Comparison of ENCODE assay signal across 8 mouse cellular contexts in genomic region chr11:54028044-54028951, GRCm38 (mm10). TPM values are rescaled to one million over a fixed set of nuclear protein-coding genes. Genes with fewer than 3 reads are reported as not detected.
DNase-seq lines count a peak whose midpoint lies in the region; ATAC-seq lines count a peak whose summit lies in the region.

Gene Slc22a4, minus strand, starts transcription at chr11:54028090.

- no peaks in the 10 kb centered on the region for H3K9me3 ChIP-seq in forebrain, embryonic 11.5 days (ENCODE audit: control insufficient read depth, low read length)
- no peaks in the 10 kb centered on the region for H3K9me3 ChIP-seq in heart, embryonic 15.5 days (replicated peaks)
- H3K9me3 ChIP-seq in liver, embryonic 15.5 days (replicated peaks) = no peaks in the 10 kb centered on the region
- no peaks in the 10 kb centered on the region for H3K9me3 ChIP-seq in stomach, embryonic 15.5 days

- peak; percentile 15 for DNase-seq in ES-CJ7 (ENCODE audit: low read depth, low spot score)
- DNase-seq in c-Kit-positive CD71-positive TER-119-positive erythroid progenitor cells, embryonic 14.5 days (ENCODE audit: low spot score) = peak; percentile 80
- DNase-seq in forebrain, embryonic 11.5 days (ENCODE audit: low spot score) = peak; percentile 86
- peak; percentile 92 to 96 for DNase-seq in kidney, postnatal 25 days
- peak; percentile 80 for DNase-seq in neural tube, embryonic 10.5 days (ENCODE audit: extremely low spot score, low spot score)

- peak; percentile 79 for ATAC-seq in forebrain, embryonic 11.5 days (replicated peaks; ENCODE audit: low FRiP score)
- ATAC-seq in heart, embryonic 15.5 days (replicated peaks; ENCODE audit: insufficient number of reproducible peaks, insufficient read depth, low FRiP score, low read depth) = peak; percentile 84
- ATAC-seq in liver, embryonic 15.5 days (ENCODE audit: insufficient read depth) = peak; percentile 85
- peak; percentile 89 for ATAC-seq in stomach, embryonic 15.5 days (ENCODE audit: insufficient read depth, low FRiP score, low read depth)

- H3K4me2 ChIP-seq in forebrain, embryonic 11.5 days (ENCODE audit: low read depth, low read length, severe bottlenecking) = peak within 1 kb of the TSS; percentile 92
- H3K4me2 ChIP-seq in heart, embryonic 15.5 days = peak within 1 kb of the TSS; percentile 93
- peak within 1 kb of the TSS; percentile 79 for H3K4me2 ChIP-seq in liver, embryonic 15.5 days
- peak within 1 kb of the TSS; percentile 78 for H3K4me2 ChIP-seq in stomach, embryonic 15.5 days

- H3K36me3 ChIP-seq in forebrain, embryonic 11.5 days (ENCODE audit: control insufficient read depth, insufficient read depth, low read length) = no peaks in the 10 kb centered on the region
- H3K36me3 ChIP-seq in heart, embryonic 15.5 days = no peaks in the 10 kb centered on the region
- H3K36me3 ChIP-seq in liver, embryonic 15.5 days (replicated peaks) = peaks cover 22% of the 10 kb centered on the region
- no peaks in the 10 kb centered on the region for H3K36me3 ChIP-seq in stomach, embryonic 15.5 days

- peaks cover 6% of the 10 kb centered on the region; the same call in 1 of the 2 replicates for H3K4me1 ChIP-seq in forebrain, embryonic 11.5 days (replicated peaks; ENCODE audit: control insufficient read depth, insufficient read depth, low read length)
- peaks cover 19% of the 10 kb centered on the region for H3K4me1 ChIP-seq in heart, embryonic 15.5 days (replicated peaks)
- H3K4me1 ChIP-seq in liver, embryonic 15.5 days (replicated peaks) = peaks cover 51% of the 10 kb centered on the region
- H3K4me1 ChIP-seq in stomach, embryonic 15.5 days = peaks cover 7% of the 10 kb centered on the region

- WGBS in forebrain, embryonic 11.5 days = 2% methylated on average over 61 of the region's 61 CpGs
- 3% methylated on average over 61 of the region's 61 CpGs for WGBS in heart, embryonic 15.5 days
- 2% methylated on average over 61 of the region's 61 CpGs for WGBS in liver, embryonic 15.5 days (ENCODE audit: insufficient replicate concordance)
- 4% methylated on average over 61 of the region's 61 CpGs for WGBS in stomach, embryonic 15.5 days

- H3K27ac ChIP-seq in forebrain, embryonic 11.5 days (ENCODE audit: low read depth, low read length) = no peak within 1 kb of the TSS
- no peak within 1 kb of the TSS for H3K27ac ChIP-seq in heart, embryonic 15.5 days
- H3K27ac ChIP-seq in liver, embryonic 15.5 days (replicated peaks) = peak within 1 kb of the TSS; percentile 96
- no peak within 1 kb of the TSS for H3K27ac ChIP-seq in stomach, embryonic 15.5 days

- peak within 1 kb of the TSS; percentile 67 for H3K9ac ChIP-seq in forebrain, embryonic 11.5 days (ENCODE audit: low read length)
- peak within 1 kb of the TSS; percentile 56 for H3K9ac ChIP-seq in heart, embryonic 15.5 days
- H3K9ac ChIP-seq in liver, embryonic 15.5 days = peak within 1 kb of the TSS; percentile 92
- peak within 1 kb of the TSS; percentile 4; the same call in 1 of the 2 replicates for H3K9ac ChIP-seq in stomach, embryonic 15.5 days

- H3K27me3 ChIP-seq in forebrain, embryonic 11.5 days (ENCODE audit: control insufficient read depth, insufficient read depth, low read length) = peaks cover 21% of the 10 kb centered on the region
- H3K27me3 ChIP-seq in heart, embryonic 15.5 days = peaks cover 25% of the 10 kb centered on the region; the same call in 1 of the 2 replicates
- H3K27me3 ChIP-seq in liver, embryonic 15.5 days = no peaks in the 10 kb centered on the region
- H3K27me3 ChIP-seq in stomach, embryonic 15.5 days (replicated peaks) = peaks cover 12% of the 10 kb centered on the region; the same call in 1 of the 2 replicates

- peak within 1 kb of the TSS; percentile 47 for H3K4me3 ChIP-seq in forebrain, embryonic 11.5 days (ENCODE audit: low read depth, low read length)
- peak within 1 kb of the TSS; percentile 55 for H3K4me3 ChIP-seq in heart, embryonic 15.5 days
- H3K4me3 ChIP-seq in liver, embryonic 15.5 days (replicated peaks) = peak within 1 kb of the TSS; percentile 91
- peak within 1 kb of the TSS; percentile 48 for H3K4me3 ChIP-seq in stomach, embryonic 15.5 days (replicated peaks)

RNA-seq across cellular contexts. Expression of gene Slc22a4, which starts in this region (rescaled TPM):
- 1.8 and 2.7 TPM in 2 replicates for polyA plus RNA-seq in forebrain, embryonic 11.5 days (2014; fragmentation: Nextera tagmentation; extraction: Ambion mirVana)
- polyA plus RNA-seq in heart, embryonic 15.5 days (2015; fragmentation: Nextera tagmentation; extraction: Ambion mirVana) = 0.83 and 1.1 TPM in 2 replicates
- 36.7 and 38.0 TPM in 2 replicates for polyA plus RNA-seq in liver, embryonic 15.5 days (2015; fragmentation: Nextera tagmentation; extraction: Ambion mirVana)
- polyA plus RNA-seq in stomach, embryonic 15.5 days (2015; fragmentation: Nextera tagmentation; extraction: Ambion mirVana) = 2.0 and 3.0 TPM in 2 replicates

Comparison
In these comparisons a context has a peak if more than half of its experiments do, and no peak if none do; other contexts are left out.
1. DNase-seq: peak in every context shown above with its lines; median percentile 94 in kidney, postnatal 25 days; 86 in forebrain, embryonic 11.5 days; 80 in c-Kit-positive CD71-positive TER-119-positive erythroid progenitor cells, embryonic 14.5 days; 80 in neural tube, embryonic 10.5 days; 15 in ES-CJ7.
2. H3K9ac ChIP-seq: peak in every context shown above with its lines; median percentile 92 in liver, embryonic 15.5 days; 67 in forebrain, embryonic 11.5 days; 56 in heart, embryonic 15.5 days; 4 in stomach, embryonic 15.5 days.